Mouse (Mus musculus) urinary bladder, postnatal 4 days (tissue): ENCODE results near the gene Ccr6.
A peak's percentile ranks its signal among the peaks of the same experiment; 100 is the strongest.
"Not testable (repeated sequence)": the region's sequence is repeated elsewhere in the genome, so short reads cannot be mapped to it uniquely, and the experiment has no call there.

Source experiments
- DNase-seq, 2 experiments: peaks; one replicate each; pipeline ENCODE4 v3.0.0; 2021 to 2022; ENCODE audit warnings: low spot score in 2 of 2

Ccr6 gene

DNA sequence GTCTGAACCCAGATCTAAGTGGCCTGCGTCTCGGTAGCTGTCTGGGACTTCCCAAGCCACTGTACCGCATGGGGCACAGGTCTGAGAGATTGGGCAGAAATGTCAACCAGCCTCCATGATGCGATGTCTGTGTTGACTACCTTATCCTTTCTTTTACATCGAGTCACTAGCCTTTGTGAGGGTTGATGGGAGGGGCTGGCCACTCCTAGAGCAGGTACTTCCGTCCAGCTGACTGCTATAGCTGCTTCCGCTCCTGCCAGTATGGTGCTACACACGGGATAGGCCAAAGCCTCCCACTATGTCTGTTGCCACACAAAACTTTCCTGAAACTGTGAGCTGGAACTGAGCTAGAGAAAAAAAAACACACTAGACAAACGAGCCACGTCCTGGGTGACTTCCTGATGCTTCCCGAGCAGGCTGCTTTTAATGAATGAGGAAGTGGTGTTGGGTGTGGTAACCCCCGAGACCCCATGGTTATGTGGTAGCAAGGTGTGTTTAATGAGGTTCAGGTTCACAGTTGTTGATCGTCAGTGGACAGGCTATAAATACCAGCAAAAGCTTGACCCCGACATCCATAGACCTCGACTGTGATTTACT is 2.1 kb upstream of the Ccr6 start:
- no peak for DNase-seq

DNA sequence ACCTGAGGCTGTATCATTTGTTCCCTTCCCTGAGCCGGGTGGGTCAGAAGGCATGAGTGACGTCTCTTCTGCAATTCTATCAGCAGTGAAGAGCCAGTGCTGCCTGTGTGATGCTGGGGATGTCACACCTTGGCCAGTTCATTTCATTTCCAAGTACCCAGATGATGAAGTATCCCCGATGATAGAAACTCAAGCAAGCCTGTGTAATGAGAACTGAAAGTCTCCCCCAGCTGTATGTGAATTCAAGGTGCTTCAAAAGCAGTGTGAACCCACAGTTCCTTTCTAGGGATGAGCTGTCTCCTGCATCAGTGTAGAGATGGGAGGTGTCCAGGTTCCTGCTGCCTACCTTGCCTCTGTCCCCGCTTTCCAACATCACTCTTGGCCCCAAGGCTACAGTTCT is 1.3 kb upstream of the Ccr6 start:
- no peak for DNase-seq

DNA sequence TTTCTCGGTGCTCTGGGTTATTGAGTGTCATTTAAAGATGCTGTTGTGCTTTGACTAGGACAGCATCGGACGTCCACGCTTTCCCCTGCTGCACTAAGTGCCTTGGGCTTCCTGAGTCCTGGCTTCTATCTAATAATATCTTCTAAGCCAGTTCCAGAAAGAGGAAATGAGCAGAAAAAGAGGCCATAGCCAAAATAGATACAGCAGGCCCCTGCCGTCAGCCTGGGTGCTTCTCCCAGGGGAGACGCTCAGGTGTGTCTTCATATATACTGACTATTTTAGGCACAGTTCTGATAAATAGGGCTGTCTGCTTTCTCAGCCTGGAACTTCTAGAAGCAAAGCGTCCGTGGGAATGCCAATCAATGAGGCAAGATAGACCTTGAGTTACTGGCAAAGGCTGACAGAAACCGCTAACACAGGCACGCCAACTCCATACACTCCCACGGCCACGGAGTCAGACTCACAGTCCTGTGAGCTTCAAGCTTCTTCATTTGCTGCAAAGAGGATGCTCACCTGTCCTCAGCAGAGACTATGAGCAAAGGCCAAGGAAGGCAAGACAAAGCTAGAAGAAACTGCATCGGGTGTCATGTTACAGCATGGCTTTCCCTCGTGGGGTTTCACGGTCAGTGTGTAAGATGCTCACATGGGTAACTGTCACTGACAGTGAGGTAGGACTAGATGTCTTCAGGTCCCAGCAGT is 2.3 kb downstream of the Ccr6 start:
- DNase-seq, result no peak

DNA sequence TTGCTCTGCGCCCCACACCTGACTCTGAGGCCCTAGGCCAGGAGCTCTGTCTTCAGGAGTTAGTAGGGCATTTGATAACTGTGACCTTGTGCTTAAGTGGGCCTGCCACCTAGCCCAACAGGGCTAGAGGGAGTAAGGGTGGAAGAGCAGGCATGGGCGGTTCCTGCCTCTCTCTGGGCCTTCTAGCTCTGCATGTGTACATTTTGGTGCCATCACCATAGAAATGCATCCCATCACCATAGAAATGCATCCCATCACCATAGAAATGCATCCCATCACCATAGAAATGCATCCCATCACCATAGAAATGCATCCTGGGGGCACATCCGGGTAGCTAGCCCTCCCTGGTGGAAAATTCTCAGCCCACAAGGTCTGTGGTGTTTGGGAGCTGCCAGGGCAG is 3.7 kb downstream of the Ccr6 start:
- no peak for DNase-seq

DNA sequence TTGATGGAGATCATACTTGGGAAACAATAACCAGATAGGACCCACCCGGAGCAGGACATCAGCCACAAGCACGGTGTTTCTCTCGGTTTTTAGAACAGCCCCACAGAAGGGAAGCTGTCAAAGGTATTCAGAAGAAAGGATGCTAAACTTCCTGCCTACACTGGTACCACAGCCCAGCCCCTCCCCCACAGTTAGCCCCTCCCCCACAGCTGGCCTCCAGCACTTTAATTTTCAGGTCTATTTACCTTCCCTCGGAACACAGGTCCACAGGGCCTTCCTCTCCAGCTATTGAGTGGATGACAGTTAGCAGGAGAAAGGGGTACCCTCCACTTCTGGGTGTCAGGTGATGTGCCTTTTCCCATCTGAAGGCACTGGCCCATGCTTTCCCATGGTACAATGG is 4.7 kb downstream of the Ccr6 start:
- no peak for DNase-seq

DNA sequence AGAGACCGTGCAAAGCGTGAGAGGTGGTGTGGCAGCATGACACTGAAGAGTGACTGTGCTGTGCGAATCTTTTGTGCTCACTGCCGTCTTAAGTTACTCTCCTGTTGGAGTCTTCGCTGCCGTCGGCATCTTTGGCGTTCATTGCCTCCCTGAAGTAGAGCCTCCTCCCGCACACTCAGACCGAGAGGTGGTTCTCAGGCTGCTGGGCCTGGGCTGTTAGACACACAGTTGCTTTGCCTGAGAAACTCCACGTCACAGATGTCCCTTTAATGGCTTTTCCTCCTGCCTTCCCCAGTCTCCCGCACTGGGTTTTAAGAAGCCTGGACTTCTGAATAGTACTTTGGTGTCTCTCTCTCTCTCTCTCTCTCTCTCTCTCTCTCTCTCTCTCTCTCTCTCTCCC is 5.8 kb downstream of the Ccr6 start:
- DNase-seq, result no peak

DNA sequence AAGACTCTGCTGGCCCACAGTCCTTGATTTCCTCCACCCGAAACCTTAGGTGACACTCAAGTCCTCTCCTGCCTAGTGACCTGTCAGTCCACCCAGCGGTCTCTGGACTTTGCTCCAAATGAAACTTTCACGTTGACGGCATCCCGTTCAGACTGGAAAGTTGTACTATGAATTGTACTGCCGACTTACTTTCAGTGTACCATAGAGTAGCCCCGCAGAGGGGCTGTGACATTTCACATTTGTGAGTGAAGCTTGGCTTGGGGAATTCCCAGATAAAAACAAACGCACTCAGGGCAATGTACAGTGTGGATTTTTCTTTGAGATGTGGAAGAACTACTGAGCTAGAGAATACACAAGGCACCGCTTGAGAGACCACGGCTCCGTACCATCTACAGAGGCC is 6.3 kb downstream of the Ccr6 start:
- DNase-seq, result no peak

DNA sequence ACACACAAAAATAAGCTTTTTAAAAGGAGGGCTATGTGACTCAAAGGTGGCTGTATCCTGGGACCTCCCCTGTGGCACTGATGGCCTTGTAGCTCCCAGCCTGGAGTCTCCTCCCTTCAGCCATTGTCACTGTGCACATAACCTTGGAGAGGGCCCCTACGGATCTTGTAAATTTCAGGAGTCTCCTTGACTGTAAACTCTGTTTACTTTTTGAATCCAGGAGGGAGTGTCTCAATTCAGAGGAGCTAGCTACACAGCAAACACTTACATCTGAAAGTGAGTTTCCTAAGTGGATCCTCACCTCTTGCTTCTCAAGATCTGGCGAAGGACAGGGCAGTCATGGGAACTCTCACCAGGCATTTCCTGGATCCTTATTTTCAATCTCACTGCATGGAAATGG is 8.3 kb downstream of the Ccr6 start:
- DNase-seq, result no peak

DNA sequence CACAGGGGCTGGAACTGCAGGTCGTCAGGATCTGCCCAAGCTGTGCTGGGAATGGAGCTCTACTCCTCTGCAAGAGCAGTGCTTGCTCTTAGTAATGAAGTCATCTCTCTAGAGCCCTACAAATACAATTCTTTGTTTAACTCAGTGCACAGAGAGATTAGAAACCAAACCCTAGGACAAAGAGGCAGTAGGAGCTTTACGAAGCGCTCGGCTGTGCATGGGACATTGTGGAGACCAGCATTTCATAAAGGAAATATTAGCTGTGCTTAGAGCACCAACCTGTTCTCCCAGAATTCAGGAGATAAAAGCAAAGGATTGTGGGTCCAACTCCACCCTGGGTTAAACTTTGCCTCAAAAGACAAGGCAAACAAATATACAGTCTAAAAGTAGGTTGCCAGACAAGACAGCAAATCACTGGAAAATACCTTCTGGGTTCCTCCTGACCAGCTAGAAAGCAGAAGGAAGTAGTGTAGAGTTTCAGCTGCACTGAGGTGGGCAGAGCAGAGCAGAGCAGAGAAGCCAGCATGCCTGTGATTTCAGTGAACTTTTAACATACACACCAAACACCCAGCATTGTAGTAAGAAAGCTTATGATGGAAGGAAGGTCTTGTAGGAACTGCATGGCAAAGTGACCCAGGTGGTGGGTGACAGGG is 10.4 kb downstream of the Ccr6 start:
- no peak for DNase-seq

DNA sequence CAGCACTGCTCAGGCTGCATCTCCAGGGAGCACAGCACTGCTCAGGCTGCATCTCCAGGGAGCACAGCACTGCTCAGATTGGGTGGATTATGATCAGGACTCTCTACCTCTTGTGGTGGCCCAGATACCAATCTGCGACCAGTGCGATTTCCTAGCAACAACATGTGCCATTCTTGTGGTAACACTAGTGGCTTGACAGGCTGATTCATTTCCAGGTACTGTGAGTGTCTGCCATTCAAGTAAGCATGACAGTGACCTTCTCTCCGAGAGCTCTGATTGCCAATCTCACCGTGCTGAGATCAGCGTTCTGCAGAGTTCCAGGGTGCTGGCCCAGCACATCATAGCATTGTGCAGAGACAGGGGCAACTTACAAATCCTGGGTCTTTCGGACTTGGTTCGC is 15.9 kb downstream of the Ccr6 start:
- no peak for DNase-seq

DNA sequence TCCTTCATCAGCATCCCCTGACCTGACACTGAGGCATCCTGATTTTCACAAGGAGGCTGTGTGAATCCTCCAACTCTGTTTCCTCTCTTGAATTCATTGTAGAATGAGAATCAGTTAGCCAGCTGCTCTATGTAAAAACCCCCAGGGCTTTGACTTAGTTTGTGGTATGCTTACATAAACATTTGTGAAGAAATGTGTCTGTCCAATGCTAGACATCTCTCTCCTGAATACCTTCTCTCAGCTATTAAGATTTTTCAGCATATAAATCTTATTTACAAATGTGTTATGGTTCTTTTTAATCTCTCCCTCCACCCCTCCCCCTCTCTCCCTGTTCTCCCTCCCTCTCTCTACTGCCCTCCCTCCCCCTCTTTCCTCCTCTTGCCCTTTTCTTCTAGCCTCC is 18.4 kb downstream of the Ccr6 start:
- DNase-seq, result no peak

DNA sequence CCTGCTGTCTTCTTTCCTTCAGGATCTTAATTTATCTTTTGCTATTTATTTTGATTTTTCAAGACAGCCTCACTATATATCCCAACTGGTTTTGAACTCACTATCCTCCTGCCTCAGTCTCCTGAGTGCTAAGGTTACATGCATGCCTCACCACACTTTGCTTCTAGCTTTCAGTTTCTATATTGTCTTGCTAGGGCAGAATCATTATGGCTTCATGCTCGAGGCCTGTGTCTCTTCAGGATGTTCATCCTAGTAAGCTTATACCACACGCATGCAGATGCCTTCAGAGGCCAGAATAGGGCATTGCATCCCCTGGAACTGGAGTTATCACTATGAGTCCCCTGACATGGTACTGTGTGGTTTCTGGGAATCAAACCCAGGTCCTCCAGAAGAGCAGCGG is 19.1 kb downstream of the Ccr6 start:
- DNase-seq, result no peak

DNA sequence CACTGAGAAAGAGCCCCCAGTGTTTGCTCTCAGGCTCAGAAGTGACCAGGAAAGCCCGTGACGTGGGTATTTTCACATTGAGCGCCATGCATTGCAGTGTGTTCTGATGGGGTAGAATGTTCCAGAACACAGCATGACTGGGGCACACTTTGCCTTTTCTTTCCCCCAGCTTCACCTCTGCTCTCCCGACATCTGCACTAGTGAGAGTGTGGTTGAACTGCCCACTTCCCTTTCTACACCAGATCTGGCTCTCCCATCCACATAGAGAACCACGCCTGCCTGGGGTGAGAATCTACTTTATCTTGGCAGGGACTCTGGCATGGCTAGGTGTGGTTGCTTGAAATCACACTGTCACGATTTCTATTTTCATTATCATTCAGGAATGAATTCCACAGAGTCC is 19.7 kb downstream of the Ccr6 start:
- DNase-seq, result no peak

DNA sequence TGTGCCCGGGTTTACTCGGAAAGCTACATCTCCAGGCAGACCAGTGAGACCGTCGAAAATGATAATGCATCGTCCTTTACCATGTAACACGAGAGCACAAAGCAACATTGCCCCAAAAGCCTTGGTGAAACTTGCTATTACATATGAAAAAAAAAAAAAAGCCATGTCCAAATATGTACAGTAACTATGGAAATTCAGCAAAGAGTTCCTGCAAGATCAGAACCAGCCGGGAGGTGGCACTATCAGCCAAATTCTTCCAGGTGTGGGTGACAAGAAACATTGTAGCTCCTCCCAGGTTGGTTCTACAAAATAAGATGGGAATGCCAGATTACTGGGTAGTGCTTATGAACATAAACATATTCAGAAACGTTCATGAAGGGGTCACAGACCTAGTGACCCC is 21.1 kb downstream of the Ccr6 start:
- DNase-seq, result no peak

DNA sequence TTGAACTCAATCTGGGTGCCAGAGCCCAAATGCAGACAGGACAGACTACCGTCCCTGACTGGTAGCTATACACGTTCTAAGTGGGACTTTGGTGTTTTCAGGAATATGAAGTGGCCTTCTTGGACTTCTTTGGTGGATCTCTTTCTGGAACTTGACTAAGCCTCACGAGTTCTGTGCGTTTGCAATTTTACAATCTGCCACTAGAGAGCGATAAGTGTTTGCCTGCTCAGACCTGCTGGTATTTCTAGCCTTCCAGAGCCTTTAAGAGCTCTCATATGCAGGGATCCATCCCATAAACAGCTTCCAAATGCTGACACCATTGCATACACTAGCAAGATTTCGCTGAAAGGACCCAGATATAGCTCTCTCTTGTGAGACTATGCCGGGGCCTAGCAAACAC is 28.8 kb downstream of the Ccr6 start:
- DNase-seq, result not testable (repeated sequence)

DNA sequence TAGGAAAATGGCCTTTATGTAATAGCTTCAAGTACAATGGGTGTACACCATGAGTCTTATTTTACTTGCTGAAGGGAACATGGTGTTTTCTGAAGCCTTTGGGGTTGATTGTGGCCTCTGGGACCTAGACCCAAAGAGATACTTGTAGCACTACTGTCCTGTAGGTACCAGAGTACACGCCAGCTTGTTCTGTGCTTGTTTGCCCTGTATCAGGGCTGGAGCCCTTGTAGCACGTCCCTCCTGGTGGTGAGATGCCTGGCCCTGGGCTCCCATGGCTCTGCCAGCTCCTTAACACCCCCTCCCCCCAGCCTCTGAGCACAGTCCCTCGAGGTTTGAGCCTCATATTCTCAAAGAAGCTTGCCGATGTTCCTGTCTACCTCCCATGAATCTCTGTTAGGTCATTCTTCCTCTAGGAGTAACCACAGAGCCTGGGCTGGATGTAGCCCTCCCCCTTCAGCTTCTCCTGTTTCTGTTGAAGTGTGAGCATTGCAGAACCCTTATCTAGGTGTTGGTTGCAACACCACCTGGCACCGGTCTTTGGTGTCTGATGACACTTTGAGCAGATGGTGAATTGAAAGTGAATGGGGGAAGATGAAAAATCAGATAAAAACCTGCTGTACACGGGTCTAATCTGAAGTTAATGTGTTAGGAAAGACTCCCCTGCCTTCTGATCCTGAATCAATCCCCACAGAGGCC is 36.4 kb downstream of the Ccr6 start:
- DNase-seq, result no peak

DNA sequence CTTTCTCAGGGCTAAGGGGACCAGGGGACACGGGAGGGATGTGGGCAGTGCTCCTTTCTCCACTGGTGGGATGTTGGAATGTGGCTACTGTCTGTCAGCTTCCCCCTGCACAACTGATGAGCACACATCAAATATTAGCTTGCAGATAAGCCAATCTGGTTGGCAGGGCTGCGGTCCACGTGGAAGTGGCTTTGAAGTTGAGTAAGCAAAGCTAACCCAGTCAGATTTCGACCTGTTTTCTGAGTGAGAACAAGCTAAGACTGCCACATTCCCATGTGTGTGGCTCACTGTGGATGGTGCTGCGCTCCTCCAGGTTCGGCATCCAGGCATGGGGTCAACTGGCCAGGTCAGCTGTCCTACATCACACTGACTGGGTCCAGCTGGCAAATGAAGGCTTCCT is 37.1 kb downstream of the Ccr6 start:
- DNase-seq, result no peak

DNA sequence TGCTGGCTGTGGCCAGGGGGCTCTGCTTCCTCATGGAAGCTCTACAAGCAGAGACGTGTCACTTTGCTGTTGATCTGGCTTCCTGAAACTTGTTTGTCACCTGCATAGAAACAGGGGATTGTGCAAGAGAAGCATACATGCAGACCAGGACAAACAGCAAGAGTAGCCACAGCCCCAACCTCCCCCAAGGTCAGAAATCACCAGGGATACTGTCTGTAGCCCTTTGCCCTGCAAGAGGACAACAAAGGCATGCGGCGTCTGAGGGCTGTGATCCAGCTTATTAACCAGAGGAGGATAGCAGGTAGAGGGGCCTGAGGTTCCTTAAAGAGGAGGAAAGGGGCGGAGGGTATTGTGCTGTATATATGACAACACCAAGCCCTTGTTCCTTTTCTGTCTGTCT is 40.2 kb downstream of the Ccr6 start:
- DNase-seq, result no peak

DNA sequence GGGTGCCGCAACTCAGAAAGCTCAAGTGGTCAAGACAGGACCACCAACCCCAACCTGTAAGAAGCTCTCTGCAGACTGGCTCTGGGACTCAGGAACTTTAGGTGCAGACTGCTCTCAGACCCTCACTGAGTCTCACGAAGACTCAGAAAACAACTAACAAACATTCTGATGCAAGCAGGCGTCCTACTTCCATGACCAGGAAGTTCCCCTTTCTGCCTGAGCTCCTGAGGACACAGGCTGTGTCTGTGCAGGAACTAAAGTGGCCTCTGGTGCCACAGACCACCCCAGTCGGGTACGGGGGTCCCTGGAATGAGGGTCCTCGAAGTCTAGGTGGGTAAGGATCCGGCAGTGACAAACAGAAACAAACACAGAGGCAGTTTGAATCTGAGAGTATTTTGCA is 40.8 kb downstream of the Ccr6 start:
- no peak for DNase-seq

DNA sequence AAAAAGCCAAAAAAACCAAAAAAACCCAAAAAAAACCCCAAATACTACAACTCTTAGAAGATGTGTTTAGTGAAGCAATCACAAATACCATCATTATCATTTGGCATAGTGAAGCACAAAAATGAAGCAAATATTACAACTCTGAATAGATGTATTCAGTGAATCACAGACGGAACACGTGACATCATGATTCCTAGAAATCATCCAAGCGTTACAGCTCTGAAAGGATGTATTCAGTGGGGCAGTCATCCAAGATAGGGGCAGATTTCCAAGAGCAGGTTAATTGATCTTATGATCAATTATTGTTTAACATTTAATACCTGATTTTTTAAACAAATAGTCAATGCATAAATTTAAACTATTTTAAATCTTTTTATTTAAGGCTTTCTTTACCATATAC is 41.4 kb downstream of the Ccr6 start:
- no peak for DNase-seq

DNA sequence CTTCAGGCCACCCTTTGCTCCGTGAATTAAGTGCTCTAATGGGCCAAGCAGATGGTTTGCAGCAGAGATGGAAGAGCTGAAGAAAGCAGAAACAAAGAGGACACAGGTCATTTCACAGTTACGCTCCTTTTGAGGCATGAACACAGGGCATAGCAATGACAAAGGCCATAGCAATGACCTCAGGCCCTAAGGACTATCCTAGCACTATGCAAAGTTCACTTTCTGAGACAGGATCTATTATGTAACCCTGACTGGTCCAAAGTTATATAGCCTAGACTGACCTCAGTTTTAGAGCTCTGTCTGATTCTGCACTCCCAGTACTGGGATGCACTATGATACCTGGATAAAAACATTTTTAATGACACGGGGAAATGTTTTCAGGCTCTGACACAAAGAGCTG is 42.5 kb downstream of the Ccr6 start:
- no peak for DNase-seq

DNA sequence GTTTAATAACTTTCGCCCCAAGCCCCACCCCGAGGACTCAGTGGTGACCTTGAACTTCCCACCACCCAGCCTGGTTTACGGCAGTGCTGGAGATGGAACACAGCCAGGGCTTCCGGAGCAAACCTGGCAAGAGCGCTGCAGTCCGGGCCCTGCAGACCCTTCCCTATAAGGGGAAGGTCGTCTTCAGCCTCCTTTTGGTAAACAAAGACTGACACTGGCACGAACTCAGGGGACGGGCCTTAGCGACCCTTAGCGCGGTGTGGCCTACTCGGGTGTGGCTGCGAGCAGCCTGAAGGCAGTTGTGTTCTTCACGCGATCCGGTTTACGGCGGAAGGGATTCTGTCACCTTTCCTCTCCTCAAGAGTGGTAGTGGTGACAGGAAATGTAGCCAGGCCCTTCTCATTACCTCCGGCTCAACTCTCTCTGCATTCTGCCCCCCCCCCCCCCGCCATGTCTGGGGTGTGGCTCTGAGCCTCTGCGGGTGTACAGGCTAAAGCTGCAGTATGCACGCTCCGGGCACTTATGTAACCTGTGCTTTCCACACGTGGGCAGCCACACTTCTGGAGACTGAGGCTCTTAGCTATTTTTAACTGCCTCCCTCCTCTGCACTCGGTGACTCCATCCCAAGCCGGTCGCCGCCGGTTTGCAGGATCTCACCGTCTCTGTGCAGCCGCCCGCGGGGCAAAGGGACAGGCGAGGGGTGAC is 47.1 kb downstream of the Ccr6 start, which contains the start of gene Mpc1:
TSS of gene Mpc1 (plus strand) at position 84 of the 705 bp plus-strand sequence.
- DNase-seq, result peak; percentile 65 to 73
